Mouse (Mus musculus): ENCODE measurements around the gene Srgap2.
"Not testable (repeated sequence)": the region's sequence is repeated elsewhere in the genome, so short reads cannot be mapped to it uniquely, and the experiment has no call there.

Srgap2 gene

GRCm38 (mm10) chr1:131347708-131348107, 179.4 kb downstream of the Srgap2 start:
- ChIA-PET POLR2A (interaction anchor here in 2 of 4 experiments (1.5 to 2.1 kb wide), 2 partner anchors 180 kb away, joined by 3 to 7 read pairs; partner anchors contain the start of genes Fam72a (in 2 of the 2) and Srgap2 (in 2 of the 2)), CTCF (no interaction called here)

GRCm38 (mm10) chr1:131346916-131347555, 180.1 kb downstream of the Srgap2 start:
- ChIA-PET CTCF (interaction anchor here in 1 of 4 experiments (0.5 kb wide), 1 partner anchor 284 kb away, joined by 4 read pairs; no protein-coding TSS in a partner anchor), POLR2A (interaction anchor here in 2 of 4 experiments (1.1 to 2.1 kb wide), 4 partner anchors 11 to 181 kb away, joined by 3 to 7 read pairs (median 5); partner anchors contain the start of genes Fam72a (in 2 of the 2) and Srgap2 (in 2 of the 2))

GRCm38 (mm10) chr1:131345422-131346419, 181.4 kb downstream of the Srgap2 start:
- POLR2A ChIA-PET, result interaction anchor here (0.6 to 2.1 kb wide), 7 partner anchors 10 to 881 kb away, joined by 3 to 9 read pairs (median 4); partner anchors contain the start of genes Fam72a (in 2 of the 4) and Srgap2 (in 2 of the 4)

GRCm38 (mm10) chr1:131344691-131345090, 182.5 kb downstream of the Srgap2 start:
- CTCF ChIA-PET, result interaction anchor here in 1 of 4 experiments (0.5 kb wide), 1 partner anchor 809 kb away, joined by 10 read pairs; no protein-coding TSS in a partner anchor
- POLR2A ChIA-PET, result interaction anchor here in 1 of 4 experiments (1.6 kb wide), 1 partner anchor 32 kb away, joined by 5 read pairs; no protein-coding TSS in a partner anchor

More at GRCm38 (mm10) chr1:131345422-131346419, 181.4 kb downstream of the Srgap2 start:
- CTCF ChIA-PET, result no interaction called here

GRCm38 (mm10) chr1:131336017-131336416, 191.1 kb downstream of the Srgap2 start:
- ChIA-PET CTCF (interaction anchor here in 1 of 4 experiments (0.8 kb wide), 1 partner anchor 230 kb away, joined by 3 read pairs; no protein-coding TSS in a partner anchor), POLR2A (interaction anchor here in 1 of 4 experiments (0.6 to 1.1 kb wide), 3 partner anchors 10 to 200 kb away, joined by 3 to 4 read pairs (median 3); no protein-coding TSS in a partner anchor)

GRCm38 (mm10) chr1:131335604-131336003, 191.5 kb downstream of the Srgap2 start:
- ChIA-PET POLR2A (interaction anchor here in 1 of 4 experiments (0.6 to 1.1 kb wide), 4 partner anchors 11 to 200 kb away, joined by 3 to 4 read pairs (median 3); no protein-coding TSS in a partner anchor), CTCF (interaction anchor here in 2 of 4 experiments (0.6 to 0.8 kb wide), 3 partner anchors 36 to 537 kb away, joined by 3 read pairs; no protein-coding TSS in a partner anchor)

GRCm38 (mm10) chr1:131331180-131331579, 196.0 kb downstream of the Srgap2 start:
- POLR2A ChIA-PET, result interaction anchor here in 1 of 4 experiments (1.0 to 1.6 kb wide), 3 partner anchors 58 to 196 kb away, joined by 3 read pairs; partner anchors contain the start of genes Fam72a and Srgap2

GRCm38 (mm10) chr1:131329093-131329492, 198.1 kb downstream of the Srgap2 start:
- CTCF ChIA-PET, result not testable (repeated sequence)
- POLR2A ChIA-PET, result interaction anchor here in 1 of 4 experiments (0.7 kb wide), 1 partner anchor 39 kb away, joined by 3 read pairs; no protein-coding TSS in a partner anchor

More at GRCm38 (mm10) chr1:131331180-131331579, 196.0 kb downstream of the Srgap2 start:
- CTCF ChIA-PET, result interaction anchor here in 1 of 4 experiments (0.6 kb wide), 1 partner anchor 1024 kb away, joined by 3 read pairs; no protein-coding TSS in a partner anchor

- ChIA-PET CTCF (no interaction called here), POLR2A (no interaction called here)
Measured at GRCm38 (mm10) chr1:131327167-131327566, 200.0 kb downstream of the Srgap2 start.

- POLR2A ChIA-PET, result interaction anchor here in 1 of 4 experiments (0.6 to 0.8 kb wide), 2 partner anchors 10 to 123 kb away, joined by 3 to 8 read pairs; no protein-coding TSS in a partner anchor
Measured at GRCm38 (mm10) chr1:131324816-131325463, 202.2 kb downstream of the Srgap2 start.

GRCm38 (mm10) chr1:131319598-131320330, 207.4 kb downstream of the Srgap2 start:
- POLR2A ChIA-PET, result interaction anchor here in 1 of 4 experiments (0.6 to 0.8 kb wide), 2 partner anchors 144 to 208 kb away, joined by 3 to 4 read pairs; partner anchors contain the start of genes Fam72a and Srgap2
- CTCF ChIA-PET, result no interaction called here

More at GRCm38 (mm10) chr1:131324816-131325463, 202.2 kb downstream of the Srgap2 start:
- CTCF ChIA-PET, result interaction anchor here in 1 of 4 experiments (0.6 kb wide), 1 partner anchor 230 kb away, joined by 3 read pairs; no protein-coding TSS in a partner anchor

- ChIA-PET CTCF (no interaction called here), POLR2A (interaction anchor here in 1 of 4 experiments (0.8 kb wide), 1 partner anchor 157 kb away, joined by 3 read pairs; no protein-coding TSS in a partner anchor)
Measured at GRCm38 (mm10) chr1:131318397-131318796, 208.8 kb downstream of the Srgap2 start.

GRCm38 (mm10) chr1:131317625-131318024, 209.5 kb downstream of the Srgap2 start:
- ChIA-PET POLR2A (no interaction called here), CTCF (no interaction called here)

- ChIA-PET CTCF (interaction anchor here in 1 of 4 experiments (0.6 kb wide), 1 partner anchor 196 kb away, joined by 12 read pairs; no protein-coding TSS in a partner anchor), POLR2A (interaction anchor here in 3 of 4 experiments (0.9 to 2.1 kb wide), 4 partner anchors 11 to 229 kb away, joined by 3 to 6 read pairs (median 3); no protein-coding TSS in a partner anchor)
Measured at GRCm38 (mm10) chr1:131311284-131311683, 215.9 kb downstream of the Srgap2 start.

GRCm38 (mm10) chr1:131310237-131310818, 216.8 kb downstream of the Srgap2 start:
- ChIA-PET POLR2A (interaction anchor here in 2 of 4 experiments (1.0 to 2.1 kb wide), 4 partner anchors 10 to 513 kb away, joined by 3 to 6 read pairs (median 3); partner anchors contain the start of genes Fam72a (in 1 of the 2) and Srgap2 (in 1 of the 2)), CTCF (interaction anchor here in 2 of 4 experiments (0.6 to 1.0 kb wide), 2 partner anchors 20 to 195 kb away, joined by 3 to 12 read pairs; no protein-coding TSS in a partner anchor)

- ChIA-PET CTCF (interaction anchor here in 1 of 4 experiments (0.8 kb wide), 1 partner anchor 56 kb away, joined by 3 read pairs; the partner anchor contains the start of gene Rassf5), POLR2A (interaction anchor here in 2 of 4 experiments (1.2 to 1.8 kb wide), 3 partner anchors 9 to 12 kb away, joined by 3 to 6 read pairs (median 3); no protein-coding TSS in a partner anchor)
Measured at GRCm38 (mm10) chr1:131300750-131301149, 226.4 kb downstream of the Srgap2 start.
